Mouse (Mus musculus): Measurements from ENCODE around the gene Lta. TPM values are rescaled to one million over a fixed set of nuclear protein-coding genes. Genes with fewer than 3 reads are reported as not detected.

The Lta gene
- polyA plus RNA-seq, 1 experiment from 2014 or later: not detected

GRCm38 (mm10) chr17:35191723-35192122, 13.4 kb downstream of the Lta start:
- no peaks in the 10 kb centered on the region for H3K9me3 ChIP-seq (ENCODE audit: low read length)
- peaks cover 12% of the 10 kb centered on the region for H3K27me3 ChIP-seq (ENCODE audit: insufficient read depth, low read length)
- ATAC-seq (no peak), DNase-seq (no peak)
- peaks cover 20% of the 10 kb centered on the region for H3K4me1 ChIP-seq (ENCODE audit: insufficient read depth)
- no peak overlapping the region for H3K4me3 ChIP-seq (ENCODE audit: low read depth, low read length)
- H3K9ac ChIP-seq (replicated peaks): no peak overlapping the region
- WGBS (ENCODE audit: insufficient replicate concordance): 51% methylated on average over 2 of the region's 2 CpGs
- TF ChIP-seq CTCF (IDR thresholded peaks at IDR 0.05; ENCODE audit: low read depth) (peak; percentile 25), EP300 (IDR thresholded peaks at IDR 0.05; ENCODE audit: low read depth) (no peak)
- H3K4me2 ChIP-seq (ENCODE audit: low read depth, low read length): no peak overlapping the region
- 0 out of 2 replicates have a peak overlapping the region, but pooled peaks have one; percentile 24 for H3K27ac ChIP-seq (ENCODE audit: low read depth)
- H3K36me3 ChIP-seq (replicated peaks; ENCODE audit: insufficient read depth, low read length): no peaks in the 10 kb centered on the region

GRCm38 (mm10) chr17:35190096-35190495, 15.1 kb downstream of the Lta start:
- DNase-seq: no peak
- Histone ChIP-seq H3K4me3 (ENCODE audit: low read depth, low read length) (no peak overlapping the region), H3K27me3 (ENCODE audit: insufficient read depth, low read length) (peaks cover 6% of the 10 kb centered on the region; the same call in 1 of the 2 replicates), H3K4me1 (ENCODE audit: insufficient read depth) (peaks cover 24% of the 10 kb centered on the region), H3K4me2 (ENCODE audit: low read depth, low read length) (peak overlapping the region; percentile 55), H3K36me3 (replicated peaks; ENCODE audit: insufficient read depth, low read length) (no peaks in the 10 kb centered on the region), H3K9me3 (ENCODE audit: low read length) (no peaks in the 10 kb centered on the region), H3K27ac (ENCODE audit: low read depth) (peak overlapping the region; percentile 91), H3K9ac (replicated peaks) (no peak overlapping the region)
- TF ChIP-seq CTCF (IDR thresholded peaks at IDR 0.05; ENCODE audit: low read depth) (no peak), EP300 (IDR thresholded peaks at IDR 0.05; ENCODE audit: low read depth) (no peak)
- ATAC-seq: no peak
- 22% methylated on average over 4 of the region's 4 CpGs for WGBS (ENCODE audit: insufficient replicate concordance)

GRCm38 (mm10) chr17:35189186-35189585, 16.0 kb downstream of the Lta start:
- H3K4me3 ChIP-seq (ENCODE audit: low read depth, low read length): no peak overlapping the region
- H3K9ac ChIP-seq (replicated peaks): no peak overlapping the region
- no peaks in the 10 kb centered on the region for H3K9me3 ChIP-seq (ENCODE audit: low read length)
- peak overlapping the region; percentile 91 for H3K27ac ChIP-seq (ENCODE audit: low read depth)
- H3K4me2 ChIP-seq (ENCODE audit: low read depth, low read length): peak overlapping the region; percentile 55
- peaks cover 17% of the 10 kb centered on the region for H3K4me1 ChIP-seq (ENCODE audit: insufficient read depth)
- H3K36me3 ChIP-seq (replicated peaks; ENCODE audit: insufficient read depth, low read length): no peaks in the 10 kb centered on the region
- DNase-seq (no peak), ATAC-seq (no peak; the same call in 1 of the 2 replicates)
- WGBS (ENCODE audit: insufficient replicate concordance): 21% methylated on average over 1 of the region's 1 CpGs
- TF ChIP-seq CTCF (IDR thresholded peaks at IDR 0.05; ENCODE audit: low read depth) (no peak), EP300 (IDR thresholded peaks at IDR 0.05; ENCODE audit: low read depth) (no peak)
- no peaks in the 10 kb centered on the region for H3K27me3 ChIP-seq (ENCODE audit: insufficient read depth, low read length)

- Histone ChIP-seq H3K27ac (ENCODE audit: low read depth) (peak within 1 kb of the TSS; percentile 91), H3K4me3 (ENCODE audit: low read depth, low read length) (peak within 1 kb of the TSS; percentile 52; the same call in 1 of the 2 replicates), H3K4me2 (ENCODE audit: low read depth, low read length) (peak within 1 kb of the TSS; percentile 75), H3K36me3 (replicated peaks; ENCODE audit: insufficient read depth, low read length) (no peaks in the 10 kb centered on the region), H3K9me3 (ENCODE audit: low read length) (no peaks in the 10 kb centered on the region), H3K27me3 (ENCODE audit: insufficient read depth, low read length) (no peaks in the 10 kb centered on the region), H3K4me1 (ENCODE audit: insufficient read depth) (peaks cover 16% of the 10 kb centered on the region), H3K9ac (replicated peaks) (no peak within 1 kb of the TSS)
- no peak for DNase-seq
- TF ChIP-seq EP300 (IDR thresholded peaks at IDR 0.05; ENCODE audit: low read depth): no peak
- TF ChIP-seq CTCF (IDR thresholded peaks at IDR 0.05; ENCODE audit: low read depth): no peak
- 41% methylated on average over 7 of the region's 7 CpGs for WGBS (ENCODE audit: insufficient replicate concordance)
- peak; percentile 35; the same call in 1 of the 2 replicates for ATAC-seq
Observed at GRCm38 (mm10) chr17:35187959-35188610, 17.1 kb downstream of the Lta start, which contains the start of gene Lst1. Gene Lst1 (minus strand): TSS chr17:35188439.

- peaks cover 14% of the 10 kb centered on the region for H3K4me1 ChIP-seq (ENCODE audit: insufficient read depth)
- no peaks in the 10 kb centered on the region for H3K27me3 ChIP-seq (ENCODE audit: insufficient read depth, low read length)
- H3K9me3 ChIP-seq (ENCODE audit: low read length): no peaks in the 10 kb centered on the region
- WGBS (ENCODE audit: insufficient replicate concordance): 58% methylated on average over 4 of the region's 4 CpGs
- no peak for DNase-seq
- H3K9ac ChIP-seq (replicated peaks): no peak overlapping the region
- H3K36me3 ChIP-seq (replicated peaks; ENCODE audit: insufficient read depth, low read length): no peaks in the 10 kb centered on the region
- peak overlapping the region; percentile 91 for H3K27ac ChIP-seq (ENCODE audit: low read depth)
- TF ChIP-seq EP300 (IDR thresholded peaks at IDR 0.05; ENCODE audit: low read depth): no peak
- peak overlapping the region; percentile 52; the same call in 1 of the 2 replicates for H3K4me3 ChIP-seq (ENCODE audit: low read depth, low read length)
- peak overlapping the region; percentile 75; the same call in 1 of the 2 replicates for H3K4me2 ChIP-seq (ENCODE audit: low read depth, low read length)
- no peak for ATAC-seq
Observed at GRCm38 (mm10) chr17:35187345-35187744, 17.8 kb downstream of the Lta start.

GRCm38 (mm10) chr17:35186681-35187080, 18.5 kb downstream of the Lta start:
- Histone ChIP-seq H3K4me3 (ENCODE audit: low read depth, low read length) (peak overlapping the region; percentile 52), H3K9ac (replicated peaks) (peak overlapping the region; percentile 2; the same call in 1 of the 2 replicates), H3K27me3 (ENCODE audit: insufficient read depth, low read length) (no peaks in the 10 kb centered on the region), H3K36me3 (replicated peaks; ENCODE audit: insufficient read depth, low read length) (no peaks in the 10 kb centered on the region), H3K4me1 (ENCODE audit: insufficient read depth) (peaks cover 12% of the 10 kb centered on the region), H3K27ac (ENCODE audit: low read depth) (peak overlapping the region; percentile 80), H3K4me2 (ENCODE audit: low read depth, low read length) (peak overlapping the region; percentile 75), H3K9me3 (ENCODE audit: low read length) (no peaks in the 10 kb centered on the region)
- WGBS (ENCODE audit: insufficient replicate concordance): 1% methylated on average over 4 of the region's 4 CpGs
- no peak for DNase-seq
- no peak for TF ChIP-seq EP300 (IDR thresholded peaks at IDR 0.05; ENCODE audit: low read depth)
- no peak for TF ChIP-seq CTCF (IDR thresholded peaks at IDR 0.05; ENCODE audit: low read depth)
- peak; percentile 23; the same call in 1 of the 2 replicates for ATAC-seq
